Mouse (Mus musculus) embryonic fibroblast, embryonic 13.5 days (primary cell): ENCODE data around the gene Hist2h3c1.
A peak's percentile ranks its signal among the peaks of the same experiment; 100 is the strongest.

Experiments
- CTCF ChIP-seq: IDR thresholded peaks from 2 replicates; pipeline ENCODE4 v1.5.1; 2011; ENCODE audit warnings: mild to moderate bottlenecking, control low read depth, low read length, moderate library complexity, borderline replicate concordance; ENCODE audit not compliant: insufficient read depth
- POLR2A ChIP-seq: IDR thresholded peaks from 2 replicates; pipeline ENCODE4 v1.6.1; 2011; ENCODE audit warnings: low read depth, mild to moderate bottlenecking, control low read depth, low read length, moderate library complexity

DNA sequence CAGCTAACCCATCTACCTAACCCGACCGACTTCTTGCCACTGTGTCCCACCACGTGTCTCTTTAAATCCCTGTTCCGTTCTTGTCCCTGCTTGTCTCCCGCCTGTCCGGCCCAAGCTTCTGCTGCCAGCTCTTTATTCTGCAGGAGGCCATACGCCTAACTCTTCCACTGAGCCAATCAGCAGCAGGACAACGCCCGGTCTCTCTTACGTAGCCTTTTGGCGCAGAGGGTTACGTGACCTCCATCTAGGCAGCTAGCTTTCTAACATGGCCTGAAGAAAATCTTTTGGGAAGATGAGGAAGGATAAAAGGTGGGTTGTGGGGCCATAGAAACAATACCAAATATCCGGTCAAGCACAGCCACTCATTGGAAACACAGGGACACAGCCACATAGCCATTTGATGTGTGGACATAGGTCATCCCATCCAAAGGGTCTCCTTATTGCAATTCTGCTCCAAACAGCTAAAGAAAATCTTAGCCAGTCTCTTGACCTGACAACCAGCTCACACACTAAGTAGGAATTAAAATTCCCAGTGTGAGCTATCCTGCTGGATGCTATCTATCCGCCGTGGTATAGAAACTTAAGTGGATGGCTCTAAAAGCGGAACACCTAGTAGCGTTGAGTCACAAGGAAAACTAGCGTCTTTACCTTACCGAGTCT lies 15.9 kb downstream of the Hist2h3c1 start:
- TF ChIP-seq CTCF (no peak), POLR2A (peak; percentile 93)
